Mouse (Mus musculus) megakaryocyte, embryonic 14.5 days (primary cell): ENCODE measurements around the gene Elmod2. TPM values are rescaled to one million over a fixed set of nuclear protein-coding genes. Genes with fewer than 3 reads are reported as not detected.

ENCODE experiments used
- H3K27me3 ChIP-seq: replicated peaks from 2 replicates; pipeline ENCODE3; 2012; ENCODE audit warnings: inconsistent platforms
- H3K36me3 ChIP-seq: replicated peaks from 2 replicates; pipeline ENCODE3; 2012; ENCODE audit warnings: low read length, inconsistent platforms, mixed read lengths
- H3K4me1 ChIP-seq: 2 replicates; pipeline ENCODE4 v1.6.1; 2012; ENCODE audit warnings: inconsistent platforms
- H3K4me3 ChIP-seq: replicated peaks from 2 replicates; pipeline ENCODE3; 2012; ENCODE audit warnings: moderate library complexity, mild to moderate bottlenecking, inconsistent platforms
- H3K9me3 ChIP-seq: 2 replicates; pipeline ENCODE4 v1.6.1; 2012; ENCODE audit warnings: inconsistent platforms
- FLI1 ChIP-seq: IDR thresholded peaks from 2 replicates; pipeline ENCODE4 v1.6.1; 2012; ENCODE audit warnings: low read length, inconsistent platforms, mixed read lengths
- GATA1 ChIP-seq: IDR thresholded peaks from 3 replicates; pipeline ENCODE4 v1.6.1; 2012; ENCODE audit warnings: mixed read lengths, low read length, inconsistent platforms, borderline replicate concordance
- polyA plus RNA-seq: library from polyadenylated mRNA; stranded (reverse); fragments of >175 nt; gene quantifications from 2 replicates; pipeline ENCODE4 v1.2.3, GENCODE M21; 2012; ENCODE audit warnings: low replicate concordance; ENCODE audit not compliant: insufficient read depth

Gene Elmod2
- 0.29 TPM in 1 of 2 replicates, not detected in the other for polyA plus RNA-seq

DNA sequence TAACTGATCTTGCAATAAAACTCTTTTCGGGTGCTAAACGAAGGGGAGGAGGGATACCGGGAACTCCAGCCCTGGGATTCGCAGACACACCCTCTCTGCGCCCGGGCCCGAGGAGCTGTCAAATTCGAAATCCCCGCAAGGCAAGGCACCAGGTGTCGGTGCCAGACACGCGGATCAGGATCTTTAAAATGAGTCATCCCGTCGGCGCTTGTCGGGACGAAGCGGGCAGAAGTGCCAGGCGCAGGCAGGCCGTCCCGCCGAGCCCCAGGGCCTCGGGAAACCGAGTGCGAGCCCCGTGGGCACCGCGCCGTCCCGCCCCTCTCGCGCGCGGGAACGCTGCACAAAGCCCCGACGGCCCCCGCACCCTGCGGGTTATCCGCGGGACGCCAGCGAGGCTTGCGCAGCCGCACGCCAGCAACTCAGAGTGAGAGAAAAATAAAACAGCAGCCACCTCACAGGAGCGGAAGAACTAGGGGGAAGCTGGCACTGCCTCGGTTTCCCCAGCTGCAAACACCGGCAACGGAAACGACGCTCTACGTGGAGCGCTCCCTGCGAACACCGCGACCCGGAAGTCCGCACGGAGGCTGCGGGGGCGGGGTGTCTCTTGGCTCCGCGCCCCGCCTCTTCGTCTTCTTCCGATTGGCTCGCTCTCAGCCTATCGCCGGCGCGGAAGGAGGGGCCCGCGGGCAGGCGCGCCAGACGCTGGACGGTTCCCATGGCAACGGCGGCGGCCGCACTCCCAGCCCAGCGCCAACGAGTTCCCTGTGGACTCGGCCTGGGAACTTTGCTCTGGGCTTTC lies at the start of gene Elmod2:
Gene Elmod2 (minus strand): TSS at position 588 of the 799 bp plus-strand sequence.
- H3K9me3 ChIP-seq: no peaks in the 10 kb centered on the region
- H3K4me1 ChIP-seq: peaks cover 23% of the 10 kb centered on the region
- no peak for TF ChIP-seq GATA1
- TF ChIP-seq FLI1: no peak
- H3K27me3 ChIP-seq: peaks cover 20% of the 10 kb centered on the region
- H3K4me3 ChIP-seq: peak within 1 kb of the TSS; percentile 96
- H3K36me3 ChIP-seq: peaks cover 19% of the 10 kb centered on the region

DNA sequence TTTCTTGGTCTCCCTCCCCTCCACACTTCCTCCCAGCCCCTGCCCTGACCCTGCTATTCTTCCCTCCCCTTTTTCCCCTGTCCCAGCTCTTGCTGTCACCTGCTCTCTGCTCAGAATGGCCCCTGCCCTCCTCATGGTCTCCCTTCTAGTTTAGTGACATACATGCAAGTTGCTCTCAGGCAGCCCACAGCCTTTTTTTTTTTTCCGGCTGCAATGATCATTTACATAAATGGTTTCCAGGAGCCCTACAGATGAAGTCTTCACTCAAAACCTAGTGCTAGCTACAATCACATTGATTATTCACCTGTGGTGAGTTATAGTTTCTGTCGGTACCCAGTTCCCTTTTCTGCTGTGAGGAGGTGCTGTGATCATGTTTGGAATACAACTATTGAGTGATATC lies 48.7 kb upstream of the Elmod2 start:
- peaks cover 3% of the 10 kb centered on the region; the same call in 1 of the 2 replicates for H3K4me1 ChIP-seq
- no peaks in the 10 kb centered on the region for H3K9me3 ChIP-seq
- H3K4me3 ChIP-seq: no peak overlapping the region
- peaks cover 9% of the 10 kb centered on the region for H3K27me3 ChIP-seq
- TF ChIP-seq FLI1 (no peak), GATA1 (no peak)
- H3K36me3 ChIP-seq: no peaks in the 10 kb centered on the region

DNA sequence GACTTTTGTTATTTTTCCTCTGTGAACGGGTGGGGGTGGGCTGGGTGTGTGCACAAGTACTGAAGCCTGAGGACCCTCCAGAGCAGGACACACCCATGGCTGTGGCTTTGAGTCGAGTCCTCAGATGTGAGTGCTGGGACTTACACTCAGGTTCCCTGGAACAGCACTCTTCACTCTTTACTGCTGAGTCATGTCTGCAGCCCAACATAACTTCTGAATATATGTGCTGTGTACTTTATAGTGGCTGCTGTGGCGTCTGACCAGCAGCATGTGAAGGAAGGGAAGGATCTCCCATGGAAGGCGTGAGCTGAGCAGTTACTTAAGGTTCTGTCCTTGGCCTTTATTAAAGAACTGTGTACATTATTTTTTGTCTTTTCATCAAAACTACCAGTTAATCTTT lies 47.9 kb upstream of the Elmod2 start:
- Histone ChIP-seq H3K36me3 (no peaks in the 10 kb centered on the region), H3K27me3 (peaks cover 9% of the 10 kb centered on the region), H3K4me3 (no peak overlapping the region), H3K4me1 (peaks cover 3% of the 10 kb centered on the region; the same call in 1 of the 2 replicates), H3K9me3 (no peaks in the 10 kb centered on the region)
- TF ChIP-seq GATA1: no peak
- no peak for TF ChIP-seq FLI1

DNA sequence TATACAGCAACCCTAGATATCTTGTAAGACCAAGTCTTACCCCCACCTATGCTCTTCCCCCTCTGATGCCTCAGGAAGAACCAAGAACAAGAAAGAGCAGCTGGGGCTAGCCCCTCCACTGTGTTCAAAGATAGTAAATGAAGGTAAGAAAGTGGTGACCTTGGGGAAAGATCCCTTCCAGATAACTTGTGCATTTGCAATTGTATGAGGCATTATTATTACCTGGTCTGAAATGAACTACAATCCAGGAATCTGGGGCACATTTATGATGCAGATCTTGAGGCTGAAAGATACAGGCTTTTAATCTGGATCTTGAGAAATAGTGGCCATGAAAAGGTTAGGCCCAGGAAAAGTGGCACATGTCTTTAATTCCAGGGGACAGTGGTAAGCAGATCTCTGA lies 44.9 kb upstream of the Elmod2 start:
- TF ChIP-seq FLI1 (no peak), GATA1 (no peak)
- Histone ChIP-seq H3K4me1 (peaks cover 3% of the 10 kb centered on the region; the same call in 1 of the 2 replicates), H3K9me3 (0 out of 2 replicates have a peak, but pooled peaks cover 3% of the 10 kb centered on the region)

DNA sequence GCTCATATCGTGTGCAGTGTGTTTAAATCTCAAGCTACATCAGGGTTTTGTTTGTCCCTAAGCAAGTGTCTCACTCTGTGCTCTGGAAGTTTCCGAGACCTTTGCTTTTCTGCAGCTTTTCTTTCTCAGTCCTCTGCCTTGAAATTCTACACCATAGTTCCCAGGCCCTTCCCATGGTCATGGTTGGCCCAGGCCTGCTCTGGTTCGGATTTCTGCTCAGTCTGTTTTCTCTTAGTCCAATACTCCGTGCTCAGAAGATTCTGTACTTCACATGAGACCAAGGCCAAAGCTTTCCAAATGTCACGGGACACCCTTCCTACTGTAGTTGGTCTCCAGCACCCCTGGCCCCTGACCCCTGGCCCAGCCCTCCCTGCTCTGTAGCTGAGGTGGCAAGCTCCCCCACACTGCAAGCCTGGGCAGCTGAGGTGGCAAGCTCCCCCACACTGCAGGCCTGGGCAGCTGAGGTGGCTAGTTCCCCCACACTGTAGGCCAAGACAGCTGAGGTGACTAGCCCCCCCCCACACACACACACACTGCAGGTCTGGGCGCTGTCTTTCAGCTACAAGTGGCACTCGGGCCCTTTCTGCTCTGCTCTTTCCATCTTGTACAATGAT lies 31.0 kb upstream of the Elmod2 start:
- no peaks in the 10 kb centered on the region for H3K36me3 ChIP-seq
- peaks cover 2% of the 10 kb centered on the region for H3K27me3 ChIP-seq
- no peaks in the 10 kb centered on the region for H3K4me1 ChIP-seq
- H3K4me3 ChIP-seq: no peak overlapping the region
- no peaks in the 10 kb centered on the region; the same call in 1 of the 2 replicates for H3K9me3 ChIP-seq
- TF ChIP-seq FLI1 (no peak), GATA1 (no peak)

More for the DNA sequence above, 44.9 kb upstream of the Elmod2 start:
- Histone ChIP-seq H3K27me3 (peaks cover 2% of the 10 kb centered on the region), H3K36me3 (no peaks in the 10 kb centered on the region), H3K4me3 (no peak overlapping the region)

DNA sequence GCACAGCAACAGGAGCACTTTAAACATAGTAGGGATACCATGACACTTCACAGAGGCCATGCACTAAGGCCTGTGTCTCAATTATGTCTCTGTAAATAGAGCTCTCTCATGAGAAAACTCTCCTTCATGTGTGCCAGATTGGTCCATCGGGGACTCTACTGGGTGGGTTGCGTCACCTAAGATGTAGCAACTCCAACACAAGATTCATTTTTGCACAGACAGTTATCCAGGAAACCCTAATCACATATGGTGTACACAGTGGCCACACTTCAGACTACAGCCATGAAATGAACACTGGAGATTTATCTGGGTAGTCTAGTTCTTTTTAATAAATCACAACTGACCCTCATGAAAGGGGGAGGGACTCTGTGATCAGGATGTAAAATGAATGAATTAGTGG lies 19.0 kb upstream of the Elmod2 start:
- H3K4me3 ChIP-seq: no peak overlapping the region
- H3K36me3 ChIP-seq: no peaks in the 10 kb centered on the region
- TF ChIP-seq GATA1: no peak
- no peak for TF ChIP-seq FLI1
- peaks cover 9% of the 10 kb centered on the region; the same call in 1 of the 2 replicates for H3K9me3 ChIP-seq
- no peaks in the 10 kb centered on the region for H3K4me1 ChIP-seq
- H3K27me3 ChIP-seq: peaks cover 24% of the 10 kb centered on the region

DNA sequence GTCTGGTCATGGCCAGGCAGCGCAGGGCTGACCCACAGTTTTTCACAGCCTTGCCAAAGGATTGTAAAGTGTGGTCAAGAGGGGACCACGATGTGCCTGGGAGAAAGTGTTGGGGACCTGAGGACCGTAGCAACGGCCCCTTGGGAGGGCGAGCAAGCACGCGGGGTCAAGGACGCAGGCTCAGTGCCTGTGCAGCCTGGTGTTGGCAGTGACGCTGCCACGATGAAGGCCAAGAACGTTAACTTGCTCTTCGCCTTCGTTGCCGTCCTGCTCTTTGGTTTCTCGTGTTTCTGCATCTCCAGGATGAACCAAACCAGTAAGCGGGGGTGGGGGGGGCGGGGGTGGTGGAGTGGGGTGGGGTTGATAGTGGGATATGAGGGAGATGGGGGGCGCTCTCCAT lies 16.0 kb upstream of the Elmod2 start, which contains the start of gene Mgat4d:
Gene Mgat4d (plus strand): TSS at position 209 of the 400 bp plus-strand sequence.
- no peaks in the 10 kb centered on the region for H3K4me1 ChIP-seq
- TF ChIP-seq FLI1 (no peak), GATA1 (no peak)
- H3K4me3 ChIP-seq: peak within 1 kb of the TSS; percentile 38
- H3K27me3 ChIP-seq: peaks cover 20% of the 10 kb centered on the region
- no peaks in the 10 kb centered on the region for H3K9me3 ChIP-seq
- H3K36me3 ChIP-seq: no peaks in the 10 kb centered on the region

DNA sequence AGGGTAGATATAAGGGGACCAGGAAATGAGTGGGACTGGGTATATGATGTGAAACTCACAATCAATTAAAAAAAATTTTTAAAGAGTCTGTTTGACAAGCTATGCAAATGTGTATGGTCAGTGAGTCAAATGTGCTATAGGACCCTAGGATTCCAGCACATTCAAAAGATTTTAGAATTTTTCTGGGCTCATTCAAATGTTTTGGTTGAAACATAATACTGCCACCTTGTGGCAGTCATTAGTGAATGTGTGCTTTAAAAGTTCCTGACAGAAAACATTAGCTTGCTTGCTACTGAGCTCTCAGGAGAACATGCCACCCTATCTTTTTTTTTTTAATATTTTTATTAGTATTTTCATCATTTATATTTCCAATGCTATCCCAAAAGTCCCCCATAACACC lies 10.4 kb upstream of the Elmod2 start:
- no peak overlapping the region for H3K4me3 ChIP-seq
- no peak for TF ChIP-seq FLI1
- no peak for TF ChIP-seq GATA1
- H3K4me1 ChIP-seq: no peaks in the 10 kb centered on the region; the same call in 1 of the 2 replicates
- peaks cover 10% of the 10 kb centered on the region for H3K9me3 ChIP-seq
- H3K36me3 ChIP-seq: no peaks in the 10 kb centered on the region
- peaks cover 13% of the 10 kb centered on the region for H3K27me3 ChIP-seq

DNA sequence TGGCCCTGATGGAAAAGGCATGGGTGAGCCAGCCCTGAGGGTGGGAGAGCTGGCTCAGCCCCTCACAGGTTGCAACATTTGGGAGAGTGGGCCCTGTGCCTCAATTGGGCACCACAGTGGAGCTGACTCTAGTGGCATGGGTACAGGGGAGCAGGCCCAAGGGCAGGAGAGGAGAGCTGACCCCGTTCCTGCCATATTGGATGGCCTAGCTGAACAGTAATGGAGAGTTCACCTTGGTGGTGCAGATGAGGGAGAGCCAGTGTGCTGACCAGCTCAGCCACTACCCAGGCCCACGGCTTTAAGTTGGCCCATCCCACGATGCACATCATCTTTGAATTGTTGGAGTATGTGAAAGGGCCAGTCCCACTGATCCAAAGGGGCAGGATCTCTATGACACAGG lies 9.8 kb upstream of the Elmod2 start:
- Histone ChIP-seq H3K36me3 (no peaks in the 10 kb centered on the region), H3K4me1 (no peaks in the 10 kb centered on the region; the same call in 1 of the 2 replicates), H3K9me3 (peaks cover 10% of the 10 kb centered on the region), H3K4me3 (no peak overlapping the region), H3K27me3 (peaks cover 9% of the 10 kb centered on the region)
- TF ChIP-seq FLI1: no peak
- TF ChIP-seq GATA1: no peak

DNA sequence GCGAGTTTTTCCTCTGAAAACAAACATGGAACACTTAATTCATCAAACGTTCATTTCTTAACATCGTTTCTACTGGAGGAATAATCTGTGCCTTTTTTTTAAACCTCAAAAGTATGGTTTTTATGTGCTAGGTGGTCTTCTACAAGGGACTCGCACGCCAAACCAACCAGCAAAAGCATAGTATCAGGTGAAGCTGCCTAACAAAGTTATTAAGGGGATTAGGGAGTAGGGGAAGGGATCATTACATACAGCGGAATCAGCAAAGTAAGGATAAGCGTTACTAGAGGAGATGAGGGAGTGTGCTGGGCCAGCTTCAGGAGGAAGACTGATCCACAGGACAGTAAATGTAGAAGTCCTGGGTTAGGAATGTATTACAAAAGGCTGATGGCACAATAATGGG lies 578 bp upstream of the Elmod2 start:
- Histone ChIP-seq H3K36me3 (peaks cover 13% of the 10 kb centered on the region), H3K27me3 (peaks cover 20% of the 10 kb centered on the region), H3K4me1 (peaks cover 17% of the 10 kb centered on the region), H3K9me3 (no peaks in the 10 kb centered on the region), H3K4me3 (peak overlapping the region; percentile 96)
- TF ChIP-seq FLI1: no peak
